Mouse (Mus musculus) forebrain, embryonic 11.5 days (tissue): ENCODE results near the gene H2afv. TPM values are rescaled to one million over a fixed set of nuclear protein-coding genes. Genes with fewer than 3 reads are reported as not detected.

Experiments
- ATAC-seq: fragments of 200-750 bp; cut with Nextera tagmentation; replicated peaks from 2 replicates; pipeline ENCODE4 v1.8.0; 2017; ENCODE audit warnings: moderate TSS enrichment; ENCODE audit not compliant: low FRiP score
- DNase-seq: peaks from one replicate; pipeline ENCODE4 v3.0.0-alpha.2; 2017; ENCODE audit warnings: low spot score
- H3K27ac ChIP-seq: fragments of 300-500 bp; sonication (generic); 2 replicates; pipeline ENCODE4 v1.5.1; 2014; ENCODE audit warnings: low read depth, low read length
- H3K27me3 ChIP-seq: fragments of 300-500 bp; sonication (generic); 2 replicates; pipeline ENCODE4 v1.6.1; 2014; ENCODE audit warnings: mild to moderate bottlenecking, low read length, mixed read lengths; ENCODE audit not compliant: control insufficient read depth, insufficient read depth
- H3K36me3 ChIP-seq: fragments of 300-500 bp; sonication (generic); 2 replicates; pipeline ENCODE4 v1.6.1; 2014; ENCODE audit warnings: mild to moderate bottlenecking, low read length, moderate library complexity, mixed read lengths; ENCODE audit not compliant: control insufficient read depth, insufficient read depth
- H3K4me1 ChIP-seq: fragments of 300-500 bp; sonication (generic); replicated peaks from 2 replicates; pipeline ENCODE4 v1.6.1; 2014; ENCODE audit warnings: low read length, mixed read lengths; ENCODE audit not compliant: control insufficient read depth, insufficient read depth
- H3K4me2 ChIP-seq: fragments of 300-500 bp; sonication (generic); 2 replicates; pipeline ENCODE4 v1.6.1; 2014; ENCODE audit warnings: low read depth, mild to moderate bottlenecking, low read length, moderate library complexity, mixed read lengths; ENCODE audit not compliant: severe bottlenecking
- H3K4me3 ChIP-seq: fragments of 300-500 bp; sonication (generic); 2 replicates; pipeline ENCODE4 v1.5.1; 2014; ENCODE audit warnings: low read depth, low read length
- H3K9ac ChIP-seq: fragments of 300-500 bp; sonication (generic); 2 replicates; pipeline ENCODE4 v1.6.1; 2014; ENCODE audit warnings: low read length
- H3K9me3 ChIP-seq: fragments of 300-500 bp; sonication (generic); 2 replicates; pipeline ENCODE4 v1.6.1; 2016; ENCODE audit warnings: low read length, mixed read lengths; ENCODE audit not compliant: control insufficient read depth
- WGBS: fragments of 180-500 bp; shearing (Covaris S2); extraction: QIAGEN DNeasy Blood & Tissue Kit; methylation state at CpG from one replicate; pipeline ENCODE4 v1.1.7; 2014; 5-methylcytosine and 5-hydroxymethylcytosine counted together
- polyA plus RNA-seq: library from polyadenylated mRNA; unstranded; fragments of >200 nt; fragmentation: Nextera tagmentation; extraction: Ambion mirVana; gene quantifications from 2 replicates; pipeline ENCODE4 v1.2.1, GENCODE M21; 2014

Gene H2afv
- polyA plus RNA-seq, 1 experiment from 2014 or later: 962 TPM

GRCm38 (mm10) chr11:6406251-6407161 is 37.7 kb downstream of the H2afv start:
- peak overlapping the region; percentile 4; the same call in 1 of the 2 replicates for H3K27ac ChIP-seq
- 52% methylated on average over 14 of the region's 14 CpGs for WGBS
- no peak overlapping the region for H3K4me3 ChIP-seq
- ATAC-seq (no peak), DNase-seq (no peak)
- no peaks in the 10 kb centered on the region for H3K4me1 ChIP-seq
- no peaks in the 10 kb centered on the region for H3K9me3 ChIP-seq
- H3K4me2 ChIP-seq: no peak overlapping the region
- no peaks in the 10 kb centered on the region for H3K27me3 ChIP-seq
- H3K36me3 ChIP-seq: peaks cover 22% of the 10 kb centered on the region
- H3K9ac ChIP-seq: no peak overlapping the region

- Histone ChIP-seq H3K4me2 (no peak overlapping the region), H3K27me3 (no peaks in the 10 kb centered on the region), H3K4me1 (no peaks in the 10 kb centered on the region), H3K36me3 (peaks cover 27% of the 10 kb centered on the region), H3K9me3 (no peaks in the 10 kb centered on the region), H3K27ac (peak overlapping the region; percentile 12; the same call in 1 of the 2 replicates), H3K9ac (no peak overlapping the region), H3K4me3 (no peak overlapping the region)
- no peak for DNase-seq
- 90% methylated on average over 4 of the region's 4 CpGs for WGBS
- ATAC-seq: no peak
Observed at GRCm38 (mm10) chr11:6405591-6406081, 38.6 kb downstream of the H2afv start.

GRCm38 (mm10) chr11:6404699-6405566 is 39.3 kb downstream of the H2afv start:
- ATAC-seq (no peak), DNase-seq (no peak)
- Histone ChIP-seq H3K4me1 (no peaks in the 10 kb centered on the region), H3K9me3 (no peaks in the 10 kb centered on the region), H3K36me3 (peaks cover 28% of the 10 kb centered on the region), H3K27ac (no peak overlapping the region), H3K4me3 (no peak overlapping the region), H3K27me3 (no peaks in the 10 kb centered on the region), H3K4me2 (no peak overlapping the region), H3K9ac (no peak overlapping the region)
- WGBS: 90% methylated on average over 9 of the region's 9 CpGs

- H3K4me2 ChIP-seq: no peak overlapping the region
- no peak overlapping the region for H3K9ac ChIP-seq
- ATAC-seq (no peak), DNase-seq (no peak)
- no peak overlapping the region for H3K4me3 ChIP-seq
- H3K36me3 ChIP-seq: peaks cover 35% of the 10 kb centered on the region
- H3K4me1 ChIP-seq: no peaks in the 10 kb centered on the region
- no peak overlapping the region for H3K27ac ChIP-seq
- no peaks in the 10 kb centered on the region for H3K27me3 ChIP-seq
- H3K9me3 ChIP-seq: no peaks in the 10 kb centered on the region
- WGBS: 95% methylated on average over 5 of the region's 5 CpGs
Observed at GRCm38 (mm10) chr11:6403830-6404405, 40.3 kb downstream of the H2afv start.

GRCm38 (mm10) chr11:6402515-6403510 is 41.4 kb downstream of the H2afv start:
- Histone ChIP-seq H3K9me3 (no peaks in the 10 kb centered on the region), H3K36me3 (peaks cover 41% of the 10 kb centered on the region), H3K27me3 (no peaks in the 10 kb centered on the region), H3K4me3 (no peak overlapping the region), H3K27ac (no peak overlapping the region), H3K9ac (no peak overlapping the region), H3K4me2 (no peak overlapping the region), H3K4me1 (no peaks in the 10 kb centered on the region)
- 0 out of 2 replicates have a peak, but pooled peaks have one; percentile 13 for ATAC-seq
- peak; percentile 80 for DNase-seq
- WGBS: 88% methylated on average over 19 of the region's 19 CpGs

- H3K27me3 ChIP-seq: no peaks in the 10 kb centered on the region
- no peaks in the 10 kb centered on the region for H3K4me1 ChIP-seq
- H3K4me2 ChIP-seq: no peak overlapping the region
- H3K9ac ChIP-seq: no peak overlapping the region
- H3K36me3 ChIP-seq: peaks cover 31% of the 10 kb centered on the region
- no peaks in the 10 kb centered on the region for H3K9me3 ChIP-seq
- no peak for DNase-seq
- WGBS: 94% methylated on average over 10 of the region's 10 CpGs
- ATAC-seq: no peak
- no peak overlapping the region for H3K27ac ChIP-seq
- H3K4me3 ChIP-seq: no peak overlapping the region
Observed at GRCm38 (mm10) chr11:6398141-6398540, 46.1 kb downstream of the H2afv start.

GRCm38 (mm10) chr11:6395565-6395964 is 48.7 kb downstream of the H2afv start:
- peaks cover 3% of the 10 kb centered on the region; the same call in 1 of the 2 replicates for H3K4me1 ChIP-seq
- H3K27ac ChIP-seq: no peak overlapping the region
- no peaks in the 10 kb centered on the region for H3K9me3 ChIP-seq
- DNase-seq (no peak), ATAC-seq (no peak)
- H3K36me3 ChIP-seq: peaks cover 24% of the 10 kb centered on the region; the same call in 1 of the 2 replicates
- H3K9ac ChIP-seq: no peak overlapping the region
- H3K4me2 ChIP-seq: no peak overlapping the region
- no peaks in the 10 kb centered on the region for H3K27me3 ChIP-seq
- no peak overlapping the region for H3K4me3 ChIP-seq
- 89% methylated on average over 5 of the region's 5 CpGs for WGBS
